Mouse (Mus musculus): Measurements from ENCODE around the gene Fat3. TPM values are rescaled to one million over a fixed set of nuclear protein-coding genes. Genes with fewer than 3 reads are reported as not detected.

Fat3 gene
- polyA plus RNA-seq, 1 experiment from 2014 or later: 5.4 TPM

GRCm38 (mm10) chr9:15972201-15972600 is 528.9 kb downstream of the Fat3 start:
- Histone ChIP-seq H3K27ac (replicated peaks; ENCODE audit: low read depth, low read length) (no peak overlapping the region), H3K9ac (ENCODE audit: low read depth, low read length) (no peak overlapping the region), H3K9me3 (ENCODE audit: control insufficient read depth, low read length) (no peaks in the 10 kb centered on the region), H3K27me3 (replicated peaks; ENCODE audit: control insufficient read depth, insufficient read depth, low read length) (no peaks in the 10 kb centered on the region), H3K4me1 (ENCODE audit: control insufficient read depth, insufficient read depth, low read length) (peaks cover 2% of the 10 kb centered on the region; the same call in 1 of the 2 replicates), H3K36me3 (ENCODE audit: control insufficient read depth, insufficient read depth, low read length) (no peaks in the 10 kb centered on the region), H3K4me2 (ENCODE audit: low read depth, low read length) (no peak overlapping the region), H3K4me3 (ENCODE audit: low read depth, low read length) (no peak overlapping the region)
- ATAC-seq (ENCODE audit: low read depth) (no peak), DNase-seq (ENCODE audit: low spot score) (no peak)
- 52% methylated on average over 1 of the region's 1 CpGs for WGBS

- Histone ChIP-seq H3K4me2 (ENCODE audit: low read depth, low read length) (no peak overlapping the region), H3K27ac (replicated peaks; ENCODE audit: low read depth, low read length) (no peak overlapping the region), H3K4me1 (ENCODE audit: control insufficient read depth, insufficient read depth, low read length) (no peaks in the 10 kb centered on the region), H3K9ac (ENCODE audit: low read depth, low read length) (no peak overlapping the region), H3K27me3 (replicated peaks; ENCODE audit: control insufficient read depth, insufficient read depth, low read length) (no peaks in the 10 kb centered on the region), H3K4me3 (ENCODE audit: low read depth, low read length) (no peak overlapping the region), H3K36me3 (ENCODE audit: control insufficient read depth, insufficient read depth, low read length) (no peaks in the 10 kb centered on the region), H3K9me3 (ENCODE audit: control insufficient read depth, low read length) (no peaks in the 10 kb centered on the region)
- no peak for DNase-seq (ENCODE audit: low spot score)
- ATAC-seq (ENCODE audit: low read depth): no peak
Observed at GRCm38 (mm10) chr9:15971393-15971792, 529.7 kb downstream of the Fat3 start.

GRCm38 (mm10) chr9:15964198-15964597 is 536.9 kb downstream of the Fat3 start:
- H3K4me3 ChIP-seq (ENCODE audit: low read depth, low read length): no peak overlapping the region
- no peak overlapping the region for H3K4me2 ChIP-seq (ENCODE audit: low read depth, low read length)
- no peak overlapping the region for H3K9ac ChIP-seq (ENCODE audit: low read depth, low read length)
- no peaks in the 10 kb centered on the region for H3K9me3 ChIP-seq (ENCODE audit: control insufficient read depth, low read length)
- H3K27ac ChIP-seq (replicated peaks; ENCODE audit: low read depth, low read length): no peak overlapping the region
- ATAC-seq (ENCODE audit: low read depth): no peak
- no peaks in the 10 kb centered on the region for H3K4me1 ChIP-seq (ENCODE audit: control insufficient read depth, insufficient read depth, low read length)
- DNase-seq (ENCODE audit: low spot score): no peak
- WGBS: 56% methylated on average over 3 of the region's 3 CpGs
- no peaks in the 10 kb centered on the region for H3K36me3 ChIP-seq (ENCODE audit: control insufficient read depth, insufficient read depth, low read length)
- no peaks in the 10 kb centered on the region for H3K27me3 ChIP-seq (replicated peaks; ENCODE audit: control insufficient read depth, insufficient read depth, low read length)

GRCm38 (mm10) chr9:15962886-15963285 is 538.2 kb downstream of the Fat3 start:
- no peak for DNase-seq (ENCODE audit: low spot score)
- ATAC-seq (ENCODE audit: low read depth): no peak
- Histone ChIP-seq H3K4me1 (ENCODE audit: control insufficient read depth, insufficient read depth, low read length) (no peaks in the 10 kb centered on the region), H3K9me3 (ENCODE audit: control insufficient read depth, low read length) (no peaks in the 10 kb centered on the region), H3K4me3 (ENCODE audit: low read depth, low read length) (no peak overlapping the region), H3K27me3 (replicated peaks; ENCODE audit: control insufficient read depth, insufficient read depth, low read length) (no peaks in the 10 kb centered on the region), H3K27ac (replicated peaks; ENCODE audit: low read depth, low read length) (no peak overlapping the region), H3K36me3 (ENCODE audit: control insufficient read depth, insufficient read depth, low read length) (no peaks in the 10 kb centered on the region), H3K4me2 (ENCODE audit: low read depth, low read length) (no peak overlapping the region), H3K9ac (ENCODE audit: low read depth, low read length) (no peak overlapping the region)
- 74% methylated on average over 2 of the region's 2 CpGs for WGBS

- ATAC-seq (ENCODE audit: low read depth) (no peak), DNase-seq (ENCODE audit: low spot score) (no peak)
- no peaks in the 10 kb centered on the region for H3K36me3 ChIP-seq (ENCODE audit: control insufficient read depth, insufficient read depth, low read length)
- no peaks in the 10 kb centered on the region for H3K27me3 ChIP-seq (replicated peaks; ENCODE audit: control insufficient read depth, insufficient read depth, low read length)
- H3K9ac ChIP-seq (ENCODE audit: low read depth, low read length): no peak overlapping the region
- 58% methylated on average over 3 of the region's 3 CpGs for WGBS
- H3K27ac ChIP-seq (replicated peaks; ENCODE audit: low read depth, low read length): no peak overlapping the region
- no peak overlapping the region for H3K4me3 ChIP-seq (ENCODE audit: low read depth, low read length)
- no peaks in the 10 kb centered on the region for H3K4me1 ChIP-seq (ENCODE audit: control insufficient read depth, insufficient read depth, low read length)
- no peak overlapping the region for H3K4me2 ChIP-seq (ENCODE audit: low read depth, low read length)
- no peaks in the 10 kb centered on the region for H3K9me3 ChIP-seq (ENCODE audit: control insufficient read depth, low read length)
Observed at GRCm38 (mm10) chr9:15958224-15958787, 542.8 kb downstream of the Fat3 start.

GRCm38 (mm10) chr9:15957816-15958215 is 543.3 kb downstream of the Fat3 start:
- H3K4me1 ChIP-seq (ENCODE audit: control insufficient read depth, insufficient read depth, low read length): no peaks in the 10 kb centered on the region
- 58% methylated on average over 3 of the region's 3 CpGs for WGBS
- no peak overlapping the region for H3K4me3 ChIP-seq (ENCODE audit: low read depth, low read length)
- no peaks in the 10 kb centered on the region for H3K27me3 ChIP-seq (replicated peaks; ENCODE audit: control insufficient read depth, insufficient read depth, low read length)
- H3K9me3 ChIP-seq (ENCODE audit: control insufficient read depth, low read length): no peaks in the 10 kb centered on the region
- no peak overlapping the region for H3K4me2 ChIP-seq (ENCODE audit: low read depth, low read length)
- no peak overlapping the region for H3K9ac ChIP-seq (ENCODE audit: low read depth, low read length)
- H3K36me3 ChIP-seq (ENCODE audit: control insufficient read depth, insufficient read depth, low read length): no peaks in the 10 kb centered on the region
- ATAC-seq (ENCODE audit: low read depth): no peak
- H3K27ac ChIP-seq (replicated peaks; ENCODE audit: low read depth, low read length): no peak overlapping the region
- DNase-seq (ENCODE audit: low spot score): no peak

GRCm38 (mm10) chr9:15955147-15955782 is 545.8 kb downstream of the Fat3 start:
- no peak for DNase-seq (ENCODE audit: low spot score)
- no peak for ATAC-seq (ENCODE audit: low read depth)
- Histone ChIP-seq H3K27ac (replicated peaks; ENCODE audit: low read depth, low read length) (no peak overlapping the region), H3K36me3 (ENCODE audit: control insufficient read depth, insufficient read depth, low read length) (no peaks in the 10 kb centered on the region), H3K4me2 (ENCODE audit: low read depth, low read length) (no peak overlapping the region), H3K4me1 (ENCODE audit: control insufficient read depth, insufficient read depth, low read length) (no peaks in the 10 kb centered on the region), H3K4me3 (ENCODE audit: low read depth, low read length) (no peak overlapping the region), H3K9me3 (ENCODE audit: control insufficient read depth, low read length) (no peaks in the 10 kb centered on the region), H3K9ac (ENCODE audit: low read depth, low read length) (no peak overlapping the region), H3K27me3 (replicated peaks; ENCODE audit: control insufficient read depth, insufficient read depth, low read length) (no peaks in the 10 kb centered on the region)
- WGBS: 72% methylated on average over 5 of the region's 5 CpGs

GRCm38 (mm10) chr9:15954338-15954704 is 546.8 kb downstream of the Fat3 start:
- no peak for ATAC-seq (ENCODE audit: low read depth)
- 50% methylated on average over 1 of the region's 1 CpGs for WGBS
- Histone ChIP-seq H3K27ac (replicated peaks; ENCODE audit: low read depth, low read length) (no peak overlapping the region), H3K27me3 (replicated peaks; ENCODE audit: control insufficient read depth, insufficient read depth, low read length) (no peaks in the 10 kb centered on the region), H3K9me3 (ENCODE audit: control insufficient read depth, low read length) (no peaks in the 10 kb centered on the region), H3K9ac (ENCODE audit: low read depth, low read length) (no peak overlapping the region), H3K4me2 (ENCODE audit: low read depth, low read length) (no peak overlapping the region), H3K4me1 (ENCODE audit: control insufficient read depth, insufficient read depth, low read length) (no peaks in the 10 kb centered on the region), H3K36me3 (ENCODE audit: control insufficient read depth, insufficient read depth, low read length) (no peaks in the 10 kb centered on the region), H3K4me3 (ENCODE audit: low read depth, low read length) (no peak overlapping the region)
- no peak for DNase-seq (ENCODE audit: low spot score)
